Mouse (Mus musculus) intestine, postnatal 0 days (tissue): Measurements from ENCODE around the gene Slc7a5. TPM values are rescaled to one million over a fixed set of nuclear protein-coding genes. Genes with fewer than 3 reads are reported as not detected.

Source experiments
- ATAC-seq: fragments of 200-750 bp; cut with Nextera tagmentation; 2 replicates; pipeline ENCODE4 v1.8.0; 2017; ENCODE audit warnings: mild to moderate bottlenecking, moderate TSS enrichment, moderate library complexity
- H3K27ac ChIP-seq: fragments of 300-500 bp; sonication (generic); 2 replicates; pipeline ENCODE4 v1.5.1; 2014; ENCODE audit warnings: mild to moderate bottlenecking, low read depth, low read length, moderate library complexity
- H3K27me3 ChIP-seq: fragments of 300-500 bp; sonication (generic); replicated peaks from 2 replicates; pipeline ENCODE4 v1.6.1; 2014; ENCODE audit warnings: low read length, mixed read lengths; ENCODE audit not compliant: control insufficient read depth, insufficient read depth
- H3K36me3 ChIP-seq: fragments of 300-500 bp; sonication (generic); 2 replicates; pipeline ENCODE4 v1.6.1; 2014; ENCODE audit warnings: mild to moderate bottlenecking, moderate library complexity; ENCODE audit not compliant: control insufficient read depth, insufficient read depth
- H3K4me1 ChIP-seq: fragments of 300-500 bp; sonication (generic); replicated peaks from 2 replicates; pipeline ENCODE4 v1.6.1; 2014; ENCODE audit warnings: antibody characterized with exemption, low read length, mixed read lengths; ENCODE audit not compliant: control insufficient read depth, insufficient read depth
- H3K4me2 ChIP-seq: fragments of 300-500 bp; sonication (generic); replicated peaks from 2 replicates; pipeline ENCODE4 v1.6.1; 2014; ENCODE audit warnings: low read depth, mild to moderate bottlenecking, moderate library complexity
- H3K4me3 ChIP-seq: fragments of 300-500 bp; sonication (generic); 2 replicates; pipeline ENCODE4 v1.5.1; 2014; ENCODE audit warnings: low read depth, low read length
- H3K9ac ChIP-seq: fragments of 300-500 bp; sonication (generic); 2 replicates; pipeline ENCODE4 v1.6.1; 2014; ENCODE audit warnings: mild to moderate bottlenecking, low read depth, low read length
- H3K9me3 ChIP-seq: fragments of 300-500 bp; sonication (generic); 2 replicates; pipeline ENCODE4 v1.6.1; 2016; ENCODE audit warnings: mixed run types; ENCODE audit not compliant: control insufficient read depth
- CTCF ChIP-seq: sonication (generic); IDR thresholded peaks from 2 replicates; pipeline ENCODE4 v1.5.1; 2016; ENCODE audit warnings: low read depth, mild to moderate bottlenecking, control low read depth, antibody characterized with exemption, moderate library complexity
- WGBS: fragments of 180-500 bp; shearing (Covaris S2); extraction: QIAGEN DNeasy Blood & Tissue Kit; methylation state at CpG from one replicate; pipeline ENCODE4 v1.1.7; 2014; 5-methylcytosine and 5-hydroxymethylcytosine counted together
- polyA plus RNA-seq: library from polyadenylated mRNA; unstranded; fragments of >200 nt; fragmentation: Nextera tagmentation; extraction: Ambion mirVana; gene quantifications from 2 replicates; pipeline ENCODE4 v1.2.1, GENCODE M21; 2015

Slc7a5 gene
- polyA plus RNA-seq, 1 experiment from 2014 or later: 6.1 TPM

GRCm38 (mm10) chr8:121861276-121861675 lies 46.2 kb downstream of the Slc7a5 start:
- H3K36me3 ChIP-seq: no peaks in the 10 kb centered on the region
- no peak overlapping the region for H3K27ac ChIP-seq
- 48% methylated on average over 6 of the region's 6 CpGs for WGBS
- no peak overlapping the region for H3K4me2 ChIP-seq
- no peak overlapping the region for H3K9ac ChIP-seq
- H3K9me3 ChIP-seq: no peaks in the 10 kb centered on the region
- no peaks in the 10 kb centered on the region for H3K4me1 ChIP-seq
- no peak for ATAC-seq
- no peak overlapping the region for H3K4me3 ChIP-seq
- H3K27me3 ChIP-seq: no peaks in the 10 kb centered on the region
- TF ChIP-seq CTCF: no peak

GRCm38 (mm10) chr8:121857747-121858146 lies 49.7 kb downstream of the Slc7a5 start:
- no peak for TF ChIP-seq CTCF
- WGBS: 44% methylated on average over 2 of the region's 2 CpGs
- Histone ChIP-seq H3K27me3 (no peaks in the 10 kb centered on the region), H3K9ac (no peak overlapping the region), H3K36me3 (no peaks in the 10 kb centered on the region), H3K9me3 (no peaks in the 10 kb centered on the region), H3K4me3 (no peak overlapping the region), H3K27ac (no peak overlapping the region), H3K4me2 (no peak overlapping the region), H3K4me1 (no peaks in the 10 kb centered on the region)
- ATAC-seq: no peak

GRCm38 (mm10) chr8:121857331-121857730 lies 50.2 kb downstream of the Slc7a5 start:
- WGBS: 68% methylated on average over 9 of the region's 9 CpGs
- Histone ChIP-seq H3K36me3 (no peaks in the 10 kb centered on the region), H3K4me3 (no peak overlapping the region), H3K4me1 (no peaks in the 10 kb centered on the region), H3K27me3 (no peaks in the 10 kb centered on the region), H3K27ac (no peak overlapping the region), H3K4me2 (no peak overlapping the region), H3K9ac (no peak overlapping the region), H3K9me3 (no peaks in the 10 kb centered on the region)
- TF ChIP-seq CTCF: no peak
- no peak for ATAC-seq

- WGBS: 68% methylated on average over 14 of the region's 14 CpGs
- no peak overlapping the region for H3K9ac ChIP-seq
- no peak overlapping the region for H3K27ac ChIP-seq
- H3K4me3 ChIP-seq: no peak overlapping the region
- no peaks in the 10 kb centered on the region for H3K9me3 ChIP-seq
- ATAC-seq: no peak
- H3K36me3 ChIP-seq: no peaks in the 10 kb centered on the region
- no peaks in the 10 kb centered on the region for H3K27me3 ChIP-seq
- no peak for TF ChIP-seq CTCF
- no peak overlapping the region for H3K4me2 ChIP-seq
- H3K4me1 ChIP-seq: no peaks in the 10 kb centered on the region
Observed at GRCm38 (mm10) chr8:121856071-121856746, 51.3 kb downstream of the Slc7a5 start.

GRCm38 (mm10) chr8:121853586-121853985 lies 53.9 kb downstream of the Slc7a5 start:
- H3K36me3 ChIP-seq: no peaks in the 10 kb centered on the region
- no peak for TF ChIP-seq CTCF
- H3K4me1 ChIP-seq: no peaks in the 10 kb centered on the region; the same call in 1 of the 2 replicates
- no peak overlapping the region for H3K27ac ChIP-seq
- H3K4me2 ChIP-seq: no peak overlapping the region
- WGBS: 74% methylated on average over 2 of the region's 2 CpGs
- H3K9me3 ChIP-seq: no peaks in the 10 kb centered on the region
- no peaks in the 10 kb centered on the region for H3K27me3 ChIP-seq
- H3K9ac ChIP-seq: no peak overlapping the region
- no peak for ATAC-seq
- no peak overlapping the region for H3K4me3 ChIP-seq

- no peaks in the 10 kb centered on the region for H3K36me3 ChIP-seq
- H3K27me3 ChIP-seq: no peaks in the 10 kb centered on the region
- H3K4me2 ChIP-seq: no peak overlapping the region
- H3K27ac ChIP-seq: no peak overlapping the region
- no peaks in the 10 kb centered on the region for H3K9me3 ChIP-seq
- ATAC-seq: no peak
- TF ChIP-seq CTCF: no peak
- H3K4me1 ChIP-seq: no peaks in the 10 kb centered on the region; the same call in 1 of the 2 replicates
- WGBS: 27% methylated on average over 7 of the region's 7 CpGs
- H3K4me3 ChIP-seq: no peak overlapping the region
- H3K9ac ChIP-seq: no peak overlapping the region
Observed at GRCm38 (mm10) chr8:121852464-121852863, 55.0 kb downstream of the Slc7a5 start.

GRCm38 (mm10) chr8:121851716-121852115 lies 55.8 kb downstream of the Slc7a5 start:
- H3K9ac ChIP-seq: no peak overlapping the region
- 46% methylated on average over 7 of the region's 7 CpGs for WGBS
- H3K27ac ChIP-seq: no peak overlapping the region
- no peak for TF ChIP-seq CTCF
- ATAC-seq: no peak
- no peak overlapping the region for H3K4me2 ChIP-seq
- H3K9me3 ChIP-seq: no peaks in the 10 kb centered on the region
- no peaks in the 10 kb centered on the region for H3K36me3 ChIP-seq
- no peaks in the 10 kb centered on the region for H3K27me3 ChIP-seq
- no peak overlapping the region for H3K4me3 ChIP-seq
- no peaks in the 10 kb centered on the region; the same call in 1 of the 2 replicates for H3K4me1 ChIP-seq
